Mouse (Mus musculus) adrenal gland, adult 8-10 months (tissue): ENCODE data around the gene Klhdc4. TPM values are rescaled to one million over a fixed set of nuclear protein-coding genes. Genes with fewer than 3 reads are reported as not detected.
A peak's percentile ranks its signal among the peaks of the same experiment; 100 is the strongest.

Experiments
- DNase-seq: peaks from one replicate; pipeline ENCODE4 v3.0.0; 2022
- total RNA-seq, 4 experiments: library from RNA; stranded (reverse); gene quantifications; 2 replicates each; pipeline ENCODE4 v1.2.4; 2022

Gene Klhdc4
- total RNA-seq, 4 experiments from 2014 or later, result 22.4 to 36.8 (median 29.4) TPM

- DNase-seq, result no peak
These were observed 19.9 kb upstream of the Klhdc4 start for GRCm38 (mm10) chr8:121849303-121849702.

- no peak for DNase-seq
These were observed 19.1 kb upstream of the Klhdc4 start for GRCm38 (mm10) chr8:121848495-121848894.

- no peak for DNase-seq
These were observed 18.6 kb upstream of the Klhdc4 start for GRCm38 (mm10) chr8:121847987-121848386.

GRCm38 (mm10) chr8:121847261-121847822 lies 18.0 kb upstream of the Klhdc4 start:
- no peak for DNase-seq

- no peak for DNase-seq
These were observed 17.4 kb upstream of the Klhdc4 start for GRCm38 (mm10) chr8:121846815-121847214.

- DNase-seq, result no peak
These were observed 15.4 kb upstream of the Klhdc4 start for GRCm38 (mm10) chr8:121844765-121845164.

GRCm38 (mm10) chr8:121843184-121843733 lies 13.9 kb upstream of the Klhdc4 start:
- no peak for DNase-seq

- no peak for DNase-seq
These were observed 12.9 kb upstream of the Klhdc4 start for GRCm38 (mm10) chr8:121842064-121842955.

- DNase-seq, result peak; percentile 44
These were observed 11.9 kb upstream of the Klhdc4 start for GRCm38 (mm10) chr8:121841242-121841641.

GRCm38 (mm10) chr8:121832503-121832902 lies 3.1 kb upstream of the Klhdc4 start:
- no peak for DNase-seq

- DNase-seq, result no peak
These were observed 2.7 kb upstream of the Klhdc4 start for GRCm38 (mm10) chr8:121832061-121832460.

GRCm38 (mm10) chr8:121829777-121830362 lies 501 bp upstream of the Klhdc4 start:
- DNase-seq, result peak; percentile 47

GRCm38 (mm10) chr8:121828376-121829023 lies 869 bp downstream of the Klhdc4 start:
- DNase-seq, result no peak

- DNase-seq, result no peak
These were observed 1.6 kb downstream of the Klhdc4 start for GRCm38 (mm10) chr8:121827726-121828125.

GRCm38 (mm10) chr8:121821770-121822169 lies 7.6 kb downstream of the Klhdc4 start:
- DNase-seq, result no peak

GRCm38 (mm10) chr8:121821320-121821719 lies 8.0 kb downstream of the Klhdc4 start:
- no peak for DNase-seq

- no peak for DNase-seq
These were observed 8.5 kb downstream of the Klhdc4 start for GRCm38 (mm10) chr8:121820840-121821239.

GRCm38 (mm10) chr8:121818226-121818625 lies 11.1 kb downstream of the Klhdc4 start:
- DNase-seq, result no peak

GRCm38 (mm10) chr8:121811931-121812570 lies 17.3 kb downstream of the Klhdc4 start:
- DNase-seq, result no peak

GRCm38 (mm10) chr8:121811502-121811901 lies 17.9 kb downstream of the Klhdc4 start:
- no peak for DNase-seq

GRCm38 (mm10) chr8:121809524-121810155 lies 19.7 kb downstream of the Klhdc4 start:
- no peak for DNase-seq

- DNase-seq, result no peak
These were observed 21.3 kb downstream of the Klhdc4 start for GRCm38 (mm10) chr8:121808032-121808431.
